Mouse (Mus musculus) embryonic facial prominence, embryonic 14.5 days (tissue): ENCODE measurements at regions not wholly inside any gene's neighbourhood (a gene's known extent, or its start where the extent isn't known, plus 50 kb on each side); places are given as distances from the start of the nearest gene placed in this dataset. TPM values are rescaled to one million over a fixed set of nuclear protein-coding genes. Genes with fewer than 3 reads are reported as not detected.

Source experiments
- ATAC-seq: fragments of 200-750 bp; cut with Nextera tagmentation; 2 replicates; pipeline ENCODE4 v1.8.0; 2017; ENCODE audit warnings: low read depth, moderate number of reproducible peaks, moderate TSS enrichment
- DNase-seq: peaks from one replicate; pipeline ENCODE4 v3.0.0-alpha.2; 2015; ENCODE audit warnings: low spot score
- H3K27ac ChIP-seq: fragments of 300-500 bp; sonication (generic); replicated peaks from 2 replicates; pipeline ENCODE4 v1.5.1; 2014; ENCODE audit warnings: low read depth, mild to moderate bottlenecking, low read length, moderate library complexity
- H3K27me3 ChIP-seq: fragments of 300-500 bp; sonication (generic); replicated peaks from 2 replicates; pipeline ENCODE4 v1.6.1; 2014; ENCODE audit warnings: low read length; ENCODE audit not compliant: control insufficient read depth, insufficient read depth
- H3K36me3 ChIP-seq: fragments of 300-500 bp; sonication (generic); 2 replicates; pipeline ENCODE4 v1.6.1; 2014; ENCODE audit warnings: low read length, mixed read lengths; ENCODE audit not compliant: control insufficient read depth, insufficient read depth
- H3K4me1 ChIP-seq: fragments of 300-500 bp; sonication (generic); 2 replicates; pipeline ENCODE4 v1.6.1; 2014; ENCODE audit warnings: antibody characterized with exemption, low read length; ENCODE audit not compliant: control insufficient read depth, insufficient read depth
- H3K4me2 ChIP-seq: fragments of 300-500 bp; sonication (generic); 2 replicates; pipeline ENCODE4 v1.6.1; 2014; ENCODE audit warnings: low read depth, mild to moderate bottlenecking, low read length, moderate library complexity, mixed read lengths
- H3K4me3 ChIP-seq: fragments of 300-500 bp; sonication (generic); 2 replicates; pipeline ENCODE4 v1.5.1; 2014; ENCODE audit warnings: low read depth, mild to moderate bottlenecking, low read length
- H3K9ac ChIP-seq: fragments of 300-500 bp; sonication (generic); 2 replicates; pipeline ENCODE4 v1.6.1; 2014; ENCODE audit warnings: low read depth, mild to moderate bottlenecking, low read length, moderate library complexity, mixed read lengths
- H3K9me3 ChIP-seq: fragments of 300-500 bp; sonication (generic); 2 replicates; pipeline ENCODE4 v1.6.1; 2016; ENCODE audit warnings: low read length; ENCODE audit not compliant: control insufficient read depth
- WGBS: fragments of 180-500 bp; shearing (Covaris S2); extraction: QIAGEN DNeasy Blood & Tissue Kit; methylation state at CpG from one replicate; pipeline ENCODE4 v1.1.7; 2014; 5-methylcytosine and 5-hydroxymethylcytosine counted together
- microRNA-seq: library from miRNA; unstranded; fragments of <30 nt; microRNA quantifications from one replicate; pipeline ENCODE4, GENCODE M21; 2016; ENCODE audit warnings: borderline number of aligned reads

DNA sequence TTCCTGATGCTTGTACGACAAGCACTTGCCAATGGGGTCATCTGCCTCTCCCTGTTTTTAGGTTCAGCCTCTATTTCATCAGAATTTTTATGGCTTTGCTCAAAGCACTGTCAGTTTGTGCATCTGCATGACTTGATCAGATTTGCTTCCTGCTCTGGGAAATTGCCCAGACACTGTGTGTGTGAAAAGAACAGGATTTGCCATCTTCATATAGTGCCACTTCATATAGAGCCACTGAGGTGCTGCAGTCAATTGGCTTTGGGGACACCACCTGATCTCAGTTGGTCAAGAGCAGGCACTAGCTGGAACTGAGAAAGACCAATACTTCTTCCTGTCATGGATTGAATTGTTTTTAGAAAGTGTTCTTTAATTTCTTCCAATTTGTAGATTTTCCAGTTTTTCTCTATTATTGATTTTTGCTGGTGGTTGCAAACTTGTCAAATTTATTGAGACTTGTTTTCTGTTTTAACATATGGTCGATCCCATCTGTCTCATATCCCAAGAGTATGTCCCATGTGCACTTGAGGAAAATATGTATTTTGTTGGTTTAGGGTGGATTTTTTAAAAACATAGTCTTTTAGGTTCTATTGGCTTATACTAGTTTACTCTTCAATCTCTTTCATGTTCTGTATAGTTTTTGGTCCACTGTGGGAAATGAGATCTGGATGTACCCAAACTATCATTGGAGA lies 62.8 kb upstream of the Arg1 start:
- no peak for DNase-seq
- H3K27ac ChIP-seq: no peak overlapping the region
- no peak overlapping the region for H3K4me3 ChIP-seq
- 80% methylated on average over 2 of the region's 2 CpGs for WGBS
- H3K9ac ChIP-seq: no peak overlapping the region
- H3K4me2 ChIP-seq: no peak overlapping the region
- no peaks in the 10 kb centered on the region for H3K4me1 ChIP-seq
- ATAC-seq: no peak
- no peaks in the 10 kb centered on the region for H3K36me3 ChIP-seq
- no peaks in the 10 kb centered on the region for H3K27me3 ChIP-seq
- H3K9me3 ChIP-seq: 0 out of 2 replicates have a peak, but pooled peaks cover 4% of the 10 kb centered on the region

- Histone ChIP-seq H3K4me3 (no peak overlapping the region), H3K27me3 (no peaks in the 10 kb centered on the region), H3K4me1 (no peaks in the 10 kb centered on the region), H3K9ac (no peak overlapping the region), H3K9me3 (no peaks in the 10 kb centered on the region), H3K4me2 (no peak overlapping the region), H3K36me3 (no peaks in the 10 kb centered on the region), H3K27ac (no peak overlapping the region)
- WGBS: 84% methylated on average over 4 of the region's 4 CpGs
- ATAC-seq: no peak
- no peak for DNase-seq
These were observed 57.5 kb upstream of the Arg1 start for GRCm38 (mm10) chr10:24984801-24985200.

GRCm38 (mm10) chr10:24981763-24982162 lies 54.5 kb upstream of the Arg1 start:
- ATAC-seq (no peak), DNase-seq (no peak)

More at GRCm38 (mm10) chr10:24981763-24982162, 54.5 kb upstream of the Arg1 start:
- 80% methylated on average over 3 of the region's 3 CpGs for WGBS
- Histone ChIP-seq H3K9me3 (no peaks in the 10 kb centered on the region), H3K27ac (no peak overlapping the region), H3K4me2 (no peak overlapping the region), H3K36me3 (no peaks in the 10 kb centered on the region), H3K4me1 (no peaks in the 10 kb centered on the region), H3K27me3 (no peaks in the 10 kb centered on the region), H3K4me3 (no peak overlapping the region), H3K9ac (no peak overlapping the region)

Small RNA genes lying in the stretch of these regions (microRNA-seq; reads per million reads assigned to microRNA genes)
- not detected for gene Gm22566
